Mouse (Mus musculus) kidney, adult 9 months (tissue): ENCODE results near the gene Tgfbr3.
A peak's percentile ranks its signal among the peaks of the same experiment; 100 is the strongest.

ENCODE experiments used
- DNase-seq: peaks from one replicate; pipeline ENCODE4 v3.0.0; 2022

Gene Tgfbr3

DNA sequence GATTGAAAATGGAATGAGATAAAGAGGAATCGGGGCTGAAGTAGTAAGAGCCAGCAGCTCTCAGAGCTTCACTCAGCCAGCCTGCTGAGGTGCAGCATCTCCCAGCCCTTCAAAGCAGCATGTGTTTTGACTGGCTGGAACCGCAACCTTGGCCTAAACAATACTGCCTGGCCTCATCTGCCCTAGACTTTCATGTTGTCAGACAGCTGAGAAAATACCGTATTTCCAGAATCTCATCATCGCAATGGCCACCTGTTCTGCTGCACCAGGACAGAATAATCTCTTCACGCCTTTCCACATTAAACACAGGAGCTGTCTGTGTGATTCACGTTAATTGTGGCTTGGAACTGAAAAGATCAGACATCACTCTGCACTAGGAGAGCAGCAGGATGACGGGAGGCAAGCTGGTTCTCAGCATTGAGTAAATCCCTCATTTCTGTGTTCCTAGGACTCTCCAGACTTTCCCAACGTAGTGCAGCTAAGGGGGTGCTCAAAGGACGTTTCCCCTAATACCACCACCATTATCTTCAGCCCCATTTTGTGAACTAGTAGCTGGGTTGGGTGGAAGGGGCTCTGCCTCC is 145.1 kb downstream of the Tgfbr3 start:
- DNase-seq = no peak

DNA sequence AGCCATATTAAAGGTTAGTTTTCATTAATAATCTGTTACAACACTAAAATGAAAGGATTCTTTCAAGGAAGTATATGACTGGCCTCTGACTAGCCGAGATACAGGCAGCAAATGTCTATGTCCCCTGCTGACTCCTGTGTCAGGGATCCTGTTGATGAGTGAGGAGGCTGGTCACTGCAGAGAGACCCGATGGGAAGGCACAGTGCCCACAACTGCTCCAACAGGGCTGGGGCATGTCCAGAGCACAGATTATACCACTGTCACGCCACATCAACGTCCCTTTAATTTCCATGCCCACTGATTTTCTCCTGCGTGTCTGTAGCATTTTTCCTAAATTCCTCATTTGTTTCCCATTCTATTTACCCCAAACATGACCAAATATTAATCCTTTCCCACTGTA is 146.0 kb downstream of the Tgfbr3 start:
- no peak for DNase-seq

DNA sequence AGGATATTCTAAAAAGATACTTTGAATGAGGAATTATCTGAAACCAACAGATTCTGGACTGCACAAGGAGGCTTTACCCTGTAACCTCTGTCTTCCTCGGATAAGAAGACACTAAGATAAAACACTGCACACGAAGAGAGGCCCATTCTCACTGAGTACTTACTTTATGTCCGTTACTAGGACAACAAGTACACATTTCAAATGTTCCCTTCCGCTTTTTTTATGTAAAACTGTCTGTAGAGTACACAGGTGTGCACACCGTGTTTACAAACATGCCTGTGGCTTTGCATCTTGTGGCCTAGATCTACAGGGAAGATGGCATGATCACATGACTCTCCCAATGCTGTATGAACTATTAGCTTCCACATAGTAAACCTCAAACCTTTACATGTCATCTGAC is 146.6 kb downstream of the Tgfbr3 start:
- DNase-seq = no peak

DNA sequence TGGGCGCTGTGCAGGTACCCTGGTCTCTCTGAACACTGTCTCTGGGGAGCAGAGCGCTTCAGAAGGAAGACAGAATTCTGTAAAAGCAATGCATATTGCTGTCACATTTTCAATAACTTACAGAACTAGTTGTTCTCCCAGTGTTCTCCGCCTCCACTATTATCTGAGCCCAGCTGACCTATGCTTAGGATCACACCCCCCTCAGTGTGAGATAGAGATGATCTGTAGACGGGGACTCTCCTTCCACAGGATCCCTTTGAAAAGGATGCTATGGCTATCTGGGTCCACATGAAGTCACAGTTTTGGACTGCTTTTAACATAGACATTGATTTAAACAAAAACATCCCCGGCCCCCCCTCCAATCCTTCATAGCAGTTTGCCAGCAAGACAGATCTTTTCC is 148.1 kb downstream of the Tgfbr3 start:
- DNase-seq = no peak

DNA sequence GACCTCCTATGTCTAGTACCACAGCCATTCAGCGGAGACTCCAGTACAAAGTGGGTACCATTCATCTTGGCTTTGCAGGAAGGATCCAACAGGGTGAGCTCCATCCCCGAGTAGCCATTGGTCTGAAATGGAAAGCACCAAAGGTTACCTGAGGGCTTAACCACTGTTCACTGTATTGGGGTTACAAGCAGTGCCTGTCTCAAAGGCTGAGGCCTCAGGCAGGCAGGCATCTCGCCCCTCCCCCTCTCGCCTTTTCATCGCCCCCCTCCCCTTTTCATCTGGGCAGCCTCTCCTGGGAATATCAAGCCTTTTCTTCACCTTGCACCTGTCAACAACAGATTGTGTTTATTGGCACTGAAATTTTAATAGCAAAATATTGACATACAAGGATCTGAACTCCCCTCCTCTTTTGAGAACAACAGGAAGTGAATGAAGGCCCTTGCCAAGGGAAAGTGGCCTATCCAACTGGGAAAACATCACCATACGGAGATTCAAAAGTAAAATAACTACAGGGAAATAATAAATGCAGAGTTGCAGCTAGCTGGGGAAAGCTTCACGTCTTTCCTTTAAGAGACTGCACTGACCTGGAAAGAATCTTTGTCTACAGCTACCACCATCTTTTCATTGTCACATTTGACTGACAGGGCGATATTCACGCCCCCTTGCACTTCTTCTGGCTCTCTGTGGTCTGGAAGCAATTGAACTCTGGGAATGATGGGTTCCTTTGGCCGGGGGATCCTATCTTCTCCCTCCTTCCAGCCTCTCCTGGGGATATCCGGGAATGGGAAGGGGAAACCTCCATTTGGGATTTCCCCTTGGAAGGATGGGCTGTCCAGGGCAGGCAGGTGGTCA is 149.4 kb downstream of the Tgfbr3 start:
- DNase-seq = no peak

DNA sequence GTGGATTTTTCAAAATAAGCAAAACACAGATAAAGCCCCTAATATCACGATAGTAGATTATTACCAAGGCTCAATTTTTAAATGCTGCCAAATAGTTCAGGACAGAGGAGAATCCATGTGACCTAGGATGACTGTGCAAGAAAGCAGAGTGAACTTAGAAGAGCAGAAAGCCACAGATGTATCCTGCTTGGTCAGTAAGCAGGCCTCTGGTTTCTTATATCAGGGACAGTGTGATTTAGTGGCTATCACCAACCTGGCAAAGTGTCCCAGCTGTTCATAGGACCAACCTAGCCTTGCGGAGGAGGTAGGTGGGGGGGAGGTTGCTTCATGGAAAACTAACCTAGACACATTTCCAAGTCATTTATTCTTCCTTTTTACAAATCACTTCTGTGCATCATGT is 156.1 kb downstream of the Tgfbr3 start:
- no peak for DNase-seq

DNA sequence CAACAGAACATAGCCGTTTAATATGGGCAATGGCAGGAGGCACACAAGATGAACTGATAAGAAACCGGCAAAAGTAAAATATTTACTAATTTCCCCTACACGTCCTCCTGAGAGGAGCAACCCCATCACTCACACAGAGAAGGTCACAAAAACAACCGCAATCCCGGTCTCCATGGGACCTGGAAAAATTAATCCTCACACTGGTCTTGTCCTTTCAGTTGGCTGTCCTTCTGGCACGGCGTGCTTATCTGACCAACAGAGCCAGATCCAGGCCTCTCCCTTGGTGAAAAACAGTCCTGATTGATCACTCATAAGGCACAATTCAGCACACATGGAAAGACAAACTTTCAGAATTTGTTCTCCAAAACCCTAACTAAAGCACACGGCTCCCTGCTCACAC is 157.2 kb downstream of the Tgfbr3 start:
- DNase-seq = no peak

DNA sequence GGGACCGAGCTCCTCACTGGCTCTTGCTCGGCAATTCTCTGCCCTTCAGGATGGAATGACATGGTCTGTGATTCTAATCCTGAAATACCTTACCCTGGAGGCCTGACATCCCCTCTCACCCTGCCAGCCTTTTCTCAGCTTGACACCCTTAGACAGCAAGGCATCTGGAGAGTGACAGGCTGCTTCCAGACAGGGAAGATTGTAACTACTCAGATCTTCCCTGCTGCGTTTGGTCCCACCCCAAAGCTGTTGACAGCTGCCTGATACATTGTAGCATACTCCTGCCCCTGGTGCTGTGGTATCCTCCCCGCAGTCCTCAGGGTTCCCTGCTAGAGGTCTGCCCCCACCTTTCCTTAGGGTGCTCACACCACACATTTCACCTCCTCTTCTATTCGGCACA is 160.1 kb downstream of the Tgfbr3 start:
- no peak for DNase-seq

DNA sequence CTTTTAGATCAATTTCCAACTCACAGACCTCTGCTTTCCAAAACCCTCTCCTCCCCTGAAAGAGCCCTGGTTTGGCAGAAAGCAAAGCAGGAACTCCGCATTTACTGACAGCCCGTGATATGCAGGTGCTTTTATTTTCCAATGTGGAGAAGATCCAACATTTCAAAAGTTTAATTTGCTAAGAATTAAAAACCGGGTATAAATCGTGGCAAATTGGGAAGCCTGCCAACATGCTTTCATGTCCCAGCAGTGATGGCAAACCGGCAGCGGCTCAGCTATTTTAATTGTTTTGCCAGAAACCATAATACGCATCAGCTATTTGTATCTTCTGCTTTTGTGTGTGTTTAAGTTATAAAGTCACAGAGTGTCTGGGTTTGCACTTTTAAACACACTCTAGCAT is 162.9 kb downstream of the Tgfbr3 start:
- DNase-seq = no peak

DNA sequence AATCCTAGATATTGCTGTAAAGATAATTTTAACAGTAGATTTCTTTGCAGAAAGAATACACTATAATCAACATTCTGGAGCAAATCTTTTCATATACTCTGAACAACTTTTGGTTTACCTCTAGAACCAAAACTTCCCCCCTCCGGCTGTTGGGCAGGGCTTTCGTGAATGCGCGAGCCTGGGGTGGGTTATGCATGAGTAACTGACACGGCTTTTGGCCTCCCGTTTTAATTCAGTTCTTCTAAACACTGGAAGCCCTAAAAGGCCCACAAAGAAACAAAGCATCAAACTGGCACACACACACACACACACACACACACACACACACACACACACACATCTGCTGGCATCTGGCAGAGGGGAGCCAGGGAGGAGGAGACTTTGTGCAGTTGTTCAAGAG is 164.3 kb downstream of the Tgfbr3 start:
- no peak for DNase-seq

DNA sequence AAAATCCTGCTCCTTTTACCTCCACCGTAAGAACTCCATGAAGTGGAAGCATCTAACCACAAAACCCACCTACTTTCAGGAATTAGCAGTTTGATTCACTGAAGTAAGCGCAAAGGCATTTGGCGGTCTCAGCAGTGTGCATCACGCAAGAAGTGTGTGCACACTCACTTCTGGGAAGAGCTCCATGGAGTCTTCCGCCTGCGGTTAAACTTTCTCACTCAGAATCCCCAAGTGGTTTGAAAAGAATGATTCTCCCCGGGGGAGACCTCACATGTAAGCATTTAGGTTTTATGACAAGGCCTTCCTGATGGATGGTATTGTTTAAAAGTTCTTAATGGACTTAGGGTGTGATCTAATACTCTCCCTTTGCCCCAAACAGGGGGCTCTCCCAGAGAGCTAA is 164.9 kb downstream of the Tgfbr3 start:
- DNase-seq = peak; percentile 37

DNA sequence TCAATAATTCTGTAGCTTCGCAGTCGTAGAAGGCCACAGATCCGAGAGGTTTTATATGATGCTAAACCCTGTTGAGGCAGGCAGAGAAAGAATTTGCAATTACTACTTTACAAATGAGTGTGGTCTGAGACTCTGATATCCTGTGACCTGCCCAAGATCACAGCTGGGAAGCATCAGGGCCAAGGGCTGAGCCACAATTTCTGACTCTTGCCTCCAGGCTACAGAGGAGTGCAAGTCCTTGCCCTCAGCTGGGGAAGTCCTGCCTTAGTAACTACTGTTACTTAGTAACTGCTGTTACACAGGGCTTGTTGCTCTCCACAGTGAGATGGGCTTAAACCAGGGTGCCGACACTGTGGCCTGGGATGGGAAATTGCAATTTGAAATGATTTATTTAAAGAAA is 166.8 kb downstream of the Tgfbr3 start:
- DNase-seq = peak; percentile 31

DNA sequence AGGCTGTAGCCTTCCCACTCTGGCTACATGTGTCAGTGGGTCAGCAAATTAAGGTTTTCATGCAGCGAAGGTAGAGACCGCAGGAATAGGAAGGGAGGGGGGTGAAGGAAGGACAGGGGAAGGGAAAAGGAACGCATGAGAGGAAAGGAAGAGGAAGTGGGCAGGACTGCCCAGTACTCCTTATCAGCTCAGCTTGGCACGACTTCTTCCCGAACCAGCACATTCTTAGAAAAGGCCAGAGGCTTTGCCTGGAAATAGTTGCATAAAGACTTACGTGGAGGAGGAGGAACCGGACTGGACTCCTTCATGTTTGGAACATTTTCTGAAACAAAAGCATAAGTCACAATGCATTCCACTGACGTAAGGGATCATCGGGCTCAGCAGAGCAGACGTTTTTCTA is 168.3 kb downstream of the Tgfbr3 start:
- no peak for DNase-seq

DNA sequence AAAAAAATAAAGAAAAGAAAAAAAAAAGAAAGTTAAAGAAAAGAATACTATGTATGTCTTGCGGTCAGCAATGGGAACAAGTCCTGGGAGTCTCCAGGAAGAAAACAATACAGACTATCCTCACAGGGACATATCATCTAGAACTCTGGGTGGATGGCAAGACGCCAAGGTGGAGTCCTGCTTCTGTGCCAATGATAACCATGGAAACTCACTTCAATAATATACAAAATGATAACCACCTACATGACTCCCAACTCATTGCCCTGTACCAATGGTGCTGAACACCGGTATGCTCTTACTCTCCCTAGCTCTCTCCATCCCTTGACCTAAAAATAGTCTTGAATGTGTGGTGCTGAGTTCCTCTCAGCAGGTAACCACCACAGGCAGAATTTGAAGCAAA is 168.8 kb downstream of the Tgfbr3 start:
- DNase-seq = no peak

DNA sequence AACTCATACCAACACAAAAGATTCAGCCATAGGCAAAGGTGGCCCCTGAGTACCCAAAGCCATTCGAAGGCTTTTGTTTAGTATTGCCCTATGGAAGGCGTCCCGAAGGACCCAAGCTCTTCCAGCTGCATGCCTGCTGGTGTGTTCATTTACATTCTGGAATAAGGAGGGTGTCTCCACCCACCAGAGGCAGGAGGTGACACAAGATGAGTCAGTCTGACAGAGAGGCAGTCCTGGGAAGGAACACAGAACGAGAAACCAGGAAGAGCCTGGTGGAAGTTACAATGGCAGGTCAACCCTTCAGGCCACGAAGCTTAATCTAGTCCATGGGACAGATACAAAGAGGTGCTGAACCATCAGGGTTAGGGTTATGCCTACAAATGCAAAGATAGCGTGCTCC is 169.5 kb downstream of the Tgfbr3 start:
- DNase-seq = no peak

DNA sequence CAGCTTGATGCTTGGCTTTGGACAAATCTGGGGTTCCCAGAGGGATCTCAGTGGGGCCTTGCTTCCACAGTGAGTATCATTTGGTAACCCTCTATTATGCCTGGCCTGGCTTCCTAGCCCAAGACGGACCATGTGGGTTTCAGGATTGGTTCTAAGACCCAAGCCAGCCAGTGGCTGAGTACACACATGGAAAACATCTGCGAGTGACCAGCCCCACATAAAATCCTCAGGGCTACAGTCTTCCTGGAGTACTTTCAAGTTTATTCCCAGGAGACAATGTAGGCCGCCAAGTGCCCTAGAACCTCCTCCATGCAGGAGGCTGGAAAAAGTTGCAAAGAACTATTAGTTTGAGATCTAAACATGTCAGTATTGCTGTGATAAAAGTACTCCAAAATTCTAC is 172.6 kb downstream of the Tgfbr3 start:
- DNase-seq = peak; percentile 40

DNA sequence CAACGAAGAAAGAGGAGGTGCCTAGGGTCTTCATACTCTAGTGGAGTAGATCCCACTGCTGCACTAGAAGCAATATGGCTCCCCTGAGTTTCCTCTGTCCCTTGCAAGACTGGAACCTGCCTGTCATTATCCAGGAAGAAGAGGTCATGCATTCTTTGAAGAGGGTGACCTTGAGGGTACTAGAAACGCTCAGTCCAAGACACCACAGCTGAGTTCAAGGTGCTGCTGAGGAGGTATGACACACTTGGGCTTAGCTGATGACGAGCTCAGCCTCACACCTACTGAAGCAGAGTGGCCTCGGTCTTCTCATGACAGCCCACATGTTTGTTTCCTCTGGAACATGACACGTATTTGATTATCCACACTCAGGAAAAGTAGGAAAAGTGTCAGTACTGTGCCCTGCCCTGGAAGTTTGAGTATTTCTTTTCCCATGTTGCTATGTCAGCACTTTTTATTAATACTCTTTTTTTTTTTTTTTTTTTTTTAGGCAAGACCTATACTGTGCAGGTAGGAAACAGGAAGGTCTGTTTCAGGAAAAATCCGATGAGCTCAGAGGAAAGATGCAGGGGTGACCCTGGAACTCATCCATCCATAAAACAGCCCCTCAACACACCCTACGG is 176.7 kb downstream of the Tgfbr3 start:
- no peak for DNase-seq

DNA sequence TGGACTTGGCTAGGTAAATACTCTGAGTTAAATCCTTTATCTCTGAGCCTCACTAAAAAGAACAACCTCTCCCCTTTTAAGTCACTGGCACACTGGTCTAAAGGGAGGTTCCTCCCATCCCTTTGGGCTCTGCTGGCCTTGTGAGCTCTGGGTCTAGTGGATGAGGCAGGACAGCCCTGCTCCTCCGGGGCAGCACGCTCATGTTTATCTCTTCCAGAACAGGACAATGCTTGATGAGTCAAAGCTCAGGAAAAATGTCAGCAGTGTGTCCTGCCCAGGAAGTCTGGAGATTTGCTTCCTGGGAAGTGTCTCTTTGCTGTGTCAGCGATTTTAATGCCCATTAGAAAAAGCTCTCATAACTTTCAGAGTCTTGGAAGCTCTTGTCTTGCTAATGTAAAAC is 177.6 kb downstream of the Tgfbr3 start:
- peak; percentile 18 for DNase-seq

DNA sequence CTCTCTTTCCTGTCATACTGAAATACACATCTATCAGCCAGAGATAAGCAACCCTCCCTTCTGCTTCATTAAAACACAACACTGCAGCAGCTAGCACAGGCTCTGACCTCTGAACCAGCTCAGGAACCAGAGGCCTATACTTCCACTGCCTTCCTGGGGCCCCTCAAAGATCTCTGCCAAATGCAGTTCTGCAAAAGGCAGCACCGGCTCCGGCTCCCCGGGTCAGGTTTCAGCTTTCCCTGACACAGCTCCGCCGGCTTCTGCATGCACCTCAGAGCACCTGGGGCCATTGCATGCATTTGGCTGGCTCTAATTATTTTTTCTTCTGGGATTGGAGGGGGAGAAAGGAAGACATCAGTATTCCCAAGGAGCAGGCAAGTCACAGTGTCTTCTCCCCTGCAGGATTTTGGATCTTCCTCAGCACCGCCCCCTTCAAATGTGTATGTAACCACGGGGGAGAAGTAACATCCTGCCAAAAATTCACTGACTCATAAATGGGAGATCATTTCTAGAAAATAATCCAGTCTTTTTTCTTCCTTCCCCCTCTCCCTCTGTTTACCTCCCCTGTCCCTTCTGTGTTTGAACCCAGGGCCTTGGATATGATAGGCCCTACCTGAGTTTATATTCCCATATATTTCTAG is 178.4 kb downstream of the Tgfbr3 start:
- no peak for DNase-seq

DNA sequence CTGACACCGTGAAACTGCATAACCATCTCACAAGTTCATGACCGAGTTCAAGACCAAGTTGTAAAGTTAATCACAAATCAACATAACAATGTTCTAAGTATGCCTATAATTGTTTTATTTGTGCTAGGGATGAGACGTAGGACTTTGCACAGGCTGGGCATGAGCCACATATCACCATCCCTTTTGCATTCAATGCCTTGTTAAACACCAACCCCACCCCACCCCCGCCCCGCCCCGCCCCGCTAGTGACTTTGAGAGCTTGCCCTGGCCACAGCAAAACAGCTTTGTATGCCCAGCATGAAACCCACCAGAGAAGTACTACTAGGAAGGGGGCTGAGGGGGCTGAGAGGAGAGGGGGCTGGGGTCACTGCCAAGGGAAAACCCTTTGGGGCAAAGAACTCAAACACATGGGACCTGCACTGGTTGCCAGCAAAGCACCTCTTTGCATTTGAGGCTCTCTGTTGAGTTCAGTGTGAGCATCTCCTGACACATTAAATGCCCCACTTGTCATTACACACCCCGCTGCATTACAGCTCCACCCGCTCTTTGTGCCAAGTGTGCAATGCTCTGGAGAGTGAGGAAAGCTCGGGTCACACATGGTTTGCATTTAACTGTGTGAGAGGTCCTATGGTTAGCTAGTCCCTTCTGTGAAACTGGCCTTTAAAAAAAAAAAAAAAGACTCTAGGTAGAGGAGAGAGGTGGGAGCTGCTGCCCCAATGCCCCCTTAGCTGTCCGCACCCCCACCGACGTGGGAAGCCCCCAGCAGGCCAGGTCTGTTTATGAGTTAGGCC is 179.1 kb downstream of the Tgfbr3 start:
- no peak for DNase-seq

DNA sequence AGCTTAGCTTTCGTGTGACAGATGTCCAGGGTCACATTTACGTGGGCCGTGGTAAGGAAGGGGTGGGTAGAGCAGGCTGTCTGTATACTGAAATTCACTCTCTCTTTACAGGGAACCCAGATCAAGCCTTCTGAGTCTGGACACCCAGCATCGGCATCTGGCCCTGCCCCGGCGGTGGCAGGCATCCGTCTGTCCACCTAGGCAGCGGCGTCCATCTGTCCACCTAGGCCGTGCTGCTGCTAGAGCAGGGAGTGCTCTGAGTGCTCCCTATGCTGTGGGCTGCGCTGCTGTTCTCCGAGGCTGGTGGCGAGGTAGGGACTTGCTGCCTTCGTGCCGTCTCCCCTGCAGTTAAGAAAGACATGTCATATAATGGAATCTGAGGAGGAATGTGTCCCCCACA is 180.0 kb downstream of the Tgfbr3 start:
- no peak for DNase-seq

DNA sequence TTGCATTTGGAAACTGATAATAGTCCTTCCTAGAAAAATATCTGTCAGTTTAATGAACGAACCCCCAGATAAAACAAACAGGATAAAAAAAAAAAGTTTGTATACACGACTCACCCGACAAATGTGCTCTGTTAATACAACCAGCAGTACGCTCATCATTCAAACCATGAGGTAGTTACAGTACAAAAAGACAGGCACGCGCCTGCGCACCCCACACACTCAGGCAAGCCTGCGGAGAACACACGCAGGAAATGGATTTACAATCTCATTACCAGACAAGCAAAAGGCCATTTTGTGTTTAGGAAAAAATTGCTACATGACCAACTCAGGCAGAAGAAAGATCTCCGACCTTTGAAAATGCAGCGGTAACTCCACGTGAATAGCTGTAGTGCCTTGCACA is 182.6 kb downstream of the Tgfbr3 start:
- no peak for DNase-seq

DNA sequence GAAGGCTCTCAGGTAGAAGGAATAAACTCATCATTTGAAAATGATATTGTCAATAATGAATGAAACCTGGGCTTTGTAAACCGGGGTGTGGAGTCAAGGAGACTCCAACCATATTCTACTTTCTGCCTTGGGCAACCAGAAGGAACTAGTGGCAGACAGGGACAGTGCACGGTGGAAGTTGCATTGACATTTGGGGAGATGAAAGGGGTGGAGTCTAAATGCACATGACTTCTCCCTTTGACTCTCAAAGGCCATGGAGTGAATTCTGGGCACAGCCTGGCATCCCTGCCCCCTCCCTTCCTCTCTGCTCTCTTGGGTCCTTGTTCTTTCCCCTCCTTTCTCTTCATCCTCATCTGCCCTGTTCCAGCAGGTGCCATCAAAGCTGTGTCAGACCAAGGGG is 183.3 kb downstream of the Tgfbr3 start:
- no peak for DNase-seq
